8 mouse cellular contexts compared by ENCODE assay signal in genomic region chr5:121009406-121009805, GRCm38 (mm10). TPM values are rescaled to one million over a fixed set of nuclear protein-coding genes. Genes with fewer than 3 reads are reported as not detected.
DNase-seq lines count a peak whose midpoint lies in the region; ATAC-seq and TF ChIP-seq lines count a peak whose summit lies in the region.

No protein-coding gene starts in this region.

- H3K9ac ChIP-seq in forebrain, embryonic 16.5 days (replicated peaks; ENCODE audit: low read depth, low read length): peak overlapping the region; percentile 66
- H3K9ac ChIP-seq in lung, embryonic 14.5 days: no peak overlapping the region
- H3K9ac ChIP-seq in neural tube, embryonic 14.5 days (replicated peaks; ENCODE audit: low read depth, low read length): peak overlapping the region; percentile 42

- peak overlapping the region; percentile 47 for H3K4me3 ChIP-seq in forebrain, embryonic 16.5 days (replicated peaks; ENCODE audit: low read length)
- H3K4me3 ChIP-seq in lung, embryonic 14.5 days (ENCODE audit: low read depth, low read length): no peak overlapping the region
- H3K4me3 ChIP-seq in neural tube, embryonic 14.5 days (ENCODE audit: low read depth, low read length): peak overlapping the region; percentile 30

- 0 out of 2 replicates have a peak, but pooled peaks cover 4% of the 10 kb centered on the region for H3K27me3 ChIP-seq in forebrain, embryonic 16.5 days (replicated peaks; ENCODE audit: control insufficient read depth, insufficient read depth, low read length)
- peaks cover 9% of the 10 kb centered on the region; the same call in 1 of the 2 replicates for H3K27me3 ChIP-seq in lung, embryonic 14.5 days (ENCODE audit: insufficient read depth, low read length)
- no peaks in the 10 kb centered on the region for H3K27me3 ChIP-seq in neural tube, embryonic 14.5 days (ENCODE audit: control insufficient read depth, insufficient read depth, low read length)

- ATAC-seq in forebrain, embryonic 16.5 days: peak; percentile 39; the same call in 1 of the 2 replicates
- no peak for ATAC-seq in lung, embryonic 14.5 days (ENCODE audit: insufficient read depth)
- no peak for ATAC-seq in neural tube, embryonic 14.5 days (ENCODE audit: low read depth)

- peak overlapping the region; percentile 64 for H3K4me2 ChIP-seq in forebrain, embryonic 16.5 days (ENCODE audit: low read length)
- H3K4me2 ChIP-seq in lung, embryonic 14.5 days: no peak overlapping the region
- peak overlapping the region; percentile 54 for H3K4me2 ChIP-seq in neural tube, embryonic 14.5 days (ENCODE audit: low read depth, low read length)

- no peak for TF ChIP-seq CTCF in lung, embryonic 14.5 days (IDR thresholded peaks at IDR 0.05; ENCODE audit: low read depth)

- peaks cover 46% of the 10 kb centered on the region for H3K4me1 ChIP-seq in forebrain, embryonic 16.5 days (replicated peaks; ENCODE audit: control insufficient read depth, insufficient read depth, low read length)
- H3K4me1 ChIP-seq in lung, embryonic 14.5 days (ENCODE audit: insufficient read depth): no peaks in the 10 kb centered on the region
- peaks cover 19% of the 10 kb centered on the region for H3K4me1 ChIP-seq in neural tube, embryonic 14.5 days (ENCODE audit: control insufficient read depth, insufficient read depth, low read length)

- H3K9me3 ChIP-seq in forebrain, embryonic 16.5 days (ENCODE audit: control insufficient read depth, low read length): no peaks in the 10 kb centered on the region
- H3K9me3 ChIP-seq in lung, embryonic 14.5 days (ENCODE audit: low read depth, low read length): no peaks in the 10 kb centered on the region
- H3K9me3 ChIP-seq in neural tube, embryonic 14.5 days (ENCODE audit: control insufficient read depth, low read length): no peaks in the 10 kb centered on the region

- peak; percentile 12 to 54 for DNase-seq in spleen, postnatal 10 days (ENCODE audit: low spot score in 2 of 2)
- DNase-seq in spleen, adult 12 weeks (ENCODE audit: low spot score): no peak
- peak; percentile 80 to 83 for DNase-seq in cerebellum, adult 18-20 months
- DNase-seq in kidney, postnatal 14 days: peak; percentile 47
- peak; percentile 85 for DNase-seq in lung, embryonic 14.5 days
- peak; percentile 31 to 73 for DNase-seq in urinary bladder, postnatal 4 days (ENCODE audit: low spot score in 2 of 2)

- peak overlapping the region; percentile 29 for H3K27ac ChIP-seq in forebrain, embryonic 16.5 days (ENCODE audit: low read length)
- H3K27ac ChIP-seq in lung, embryonic 14.5 days (ENCODE audit: low read depth): no peak overlapping the region
- H3K27ac ChIP-seq in neural tube, embryonic 14.5 days (ENCODE audit: low read depth, low read length): no peak overlapping the region

- under 1% methylated on average over 19 of the region's 19 CpGs for WGBS in forebrain, embryonic 16.5 days
- under 1% methylated on average over 19 of the region's 19 CpGs for WGBS in lung, embryonic 14.5 days
- 2% methylated on average over 19 of the region's 19 CpGs for WGBS in neural tube, embryonic 14.5 days

- H3K36me3 ChIP-seq in forebrain, embryonic 16.5 days (ENCODE audit: control insufficient read depth, insufficient read depth): no peaks in the 10 kb centered on the region
- no peaks in the 10 kb centered on the region for H3K36me3 ChIP-seq in lung, embryonic 14.5 days (ENCODE audit: insufficient read depth)
- H3K36me3 ChIP-seq in neural tube, embryonic 14.5 days (ENCODE audit: control insufficient read depth, insufficient read depth, low read length): no peaks in the 10 kb centered on the region

RNA-seq across cellular contexts. Expression of gene Rph3a, which starts 0.5 kb away (rescaled TPM):
- 22.5 and 26.9 TPM in 2 replicates for polyA plus RNA-seq in forebrain, embryonic 16.5 days (2015; fragmentation: Nextera tagmentation; extraction: Ambion mirVana)
- 0.09 TPM in 1 of 2 replicates, not detected in the other for polyA plus RNA-seq in lung, embryonic 14.5 days (2014; fragmentation: Nextera tagmentation; extraction: Ambion mirVana)
- 16.1 and 20.0 TPM in 2 replicates for polyA plus RNA-seq in neural tube, embryonic 14.5 days (2014; fragmentation: Nextera tagmentation; extraction: Ambion mirVana)

Comparison
In these comparisons a context has a peak if more than half of its experiments do, and no peak if none do; other contexts are left out.
1. RNA of gene Rph3a, which starts 0.5 kb away (polyA plus RNA-seq): 22.5 to 26.9 TPM in forebrain, embryonic 16.5 days and 16.1 to 20.0 TPM in neural tube, embryonic 14.5 days; 0.09 TPM in lung, embryonic 14.5 days; every median in the first group is over 10 times any median in the second.